Mouse (Mus musculus) activated CD4-positive, CD25-positive, alpha-beta regulatory T cell, adult 4 months (primary cell): Measurements from ENCODE around the gene Dmc1. TPM values are rescaled to one million over a fixed set of nuclear protein-coding genes. Genes with fewer than 3 reads are reported as not detected.

Source experiments
- ATAC-seq: one replicate; pipeline ENCODE4 v1.8.0; 2017
- polyA plus RNA-seq, 2 experiments: library from polyadenylated mRNA; unstranded; fragments of 100-300 nt; shearing (Covaris generic); gene quantifications; one replicate each; pipeline ENCODE4 v1.2.1; 2017

The Dmc1 gene
- polyA plus RNA-seq, 2 experiments from 2014 or later, result not detected

DNA sequence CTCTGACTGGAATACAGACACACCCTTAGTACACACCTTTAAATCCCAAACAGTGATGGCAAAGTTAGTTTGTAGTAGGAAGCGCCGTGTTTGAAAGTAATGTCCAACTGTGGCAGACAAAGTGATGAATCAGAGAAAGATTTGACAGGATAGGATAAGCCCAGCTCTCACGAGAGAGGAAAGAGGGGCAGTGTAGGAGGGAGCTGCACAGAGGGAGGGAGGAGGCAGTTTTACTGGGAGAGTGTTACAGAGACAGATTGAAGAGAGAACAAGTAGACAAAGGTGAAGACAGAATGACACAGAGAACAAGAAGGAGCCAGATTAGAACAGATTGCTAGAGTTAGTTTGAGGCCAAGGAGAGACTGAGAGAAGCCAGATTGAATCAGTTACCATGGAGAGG lies 45.3 kb downstream of the Dmc1 start:
- ATAC-seq, result no peak

DNA sequence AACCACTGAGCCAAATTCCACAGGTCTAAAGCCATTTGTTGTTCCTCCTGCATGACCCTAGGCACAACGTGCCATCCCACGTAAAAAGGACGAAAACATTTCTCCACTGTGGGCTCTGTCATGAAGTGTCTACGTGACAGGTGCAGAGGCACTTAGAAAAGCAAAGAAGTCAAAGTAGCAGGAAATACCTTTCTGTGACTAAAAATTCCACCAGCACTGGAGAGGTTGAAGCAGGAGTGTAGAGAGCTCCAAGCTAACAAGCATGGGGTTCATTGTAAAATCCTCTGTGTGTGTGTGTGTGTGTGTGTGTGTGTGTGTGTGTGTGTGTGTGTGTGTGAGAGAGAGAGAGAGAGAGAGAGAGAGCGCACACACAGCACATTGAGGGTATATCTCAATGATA lies 52.3 kb downstream of the Dmc1 start:
- ATAC-seq, result no peak

DNA sequence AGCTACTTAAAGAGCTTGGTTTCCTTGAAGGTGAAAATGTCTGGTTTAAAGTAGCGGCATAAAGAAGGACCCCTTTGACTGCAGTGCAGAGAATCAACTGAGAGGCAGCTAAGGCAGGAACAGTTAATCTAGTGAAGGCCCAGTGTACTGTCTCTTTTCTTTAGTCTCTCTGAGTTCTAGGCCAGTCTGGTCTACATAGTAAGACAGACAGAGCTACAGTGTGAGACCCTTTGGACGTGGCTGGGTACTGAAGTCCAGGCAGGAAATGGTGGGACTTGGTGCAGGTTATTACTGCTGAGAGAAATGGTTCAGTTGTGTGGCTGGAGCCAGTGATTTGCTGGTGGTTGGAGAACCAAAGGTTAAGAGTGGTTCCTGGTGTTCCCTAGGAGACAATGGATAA lies 56.7 kb downstream of the Dmc1 start:
- no peak for ATAC-seq

DNA sequence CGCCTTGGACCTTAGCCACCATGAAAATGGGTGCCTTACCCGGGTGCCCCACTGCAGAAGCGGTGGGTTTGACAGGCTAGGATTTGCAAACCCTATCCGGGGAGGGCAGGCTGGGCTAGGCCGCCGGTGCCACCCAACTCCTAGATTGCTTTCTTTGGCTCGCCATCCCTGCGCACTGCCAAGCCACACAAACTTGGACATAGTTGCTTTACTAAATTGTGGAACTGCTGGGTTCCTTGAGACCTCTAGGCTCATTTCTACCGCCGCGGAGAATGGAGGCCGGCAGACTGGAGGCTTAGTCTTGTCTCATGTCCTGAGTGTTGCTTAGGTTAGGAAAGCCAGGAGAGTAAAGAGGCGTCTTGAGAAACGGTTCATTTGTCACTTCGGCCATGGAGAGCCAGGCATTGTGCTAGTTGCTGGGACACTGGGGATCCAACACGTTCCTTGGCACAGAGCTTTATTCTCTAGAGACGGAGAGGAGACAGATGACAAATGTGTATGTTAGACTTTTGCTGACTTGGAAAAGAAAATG lies 57.6 kb downstream of the Dmc1 start:
- no peak for ATAC-seq

- peak; percentile 90 for ATAC-seq
Measured at GRCm38 (mm10) chr15:79546410-79547288, 58.3 kb downstream of the Dmc1 start, which contains the start of gene Ddx17. Gene Ddx17, minus strand, starts transcription at chr15:79546741.

- peak; percentile 12 for ATAC-seq
Measured at GRCm38 (mm10) chr15:79545921-79546399, 58.9 kb downstream of the Dmc1 start.

GRCm38 (mm10) chr15:79545496-79545895 lies 59.4 kb downstream of the Dmc1 start:
- no peak for ATAC-seq

DNA sequence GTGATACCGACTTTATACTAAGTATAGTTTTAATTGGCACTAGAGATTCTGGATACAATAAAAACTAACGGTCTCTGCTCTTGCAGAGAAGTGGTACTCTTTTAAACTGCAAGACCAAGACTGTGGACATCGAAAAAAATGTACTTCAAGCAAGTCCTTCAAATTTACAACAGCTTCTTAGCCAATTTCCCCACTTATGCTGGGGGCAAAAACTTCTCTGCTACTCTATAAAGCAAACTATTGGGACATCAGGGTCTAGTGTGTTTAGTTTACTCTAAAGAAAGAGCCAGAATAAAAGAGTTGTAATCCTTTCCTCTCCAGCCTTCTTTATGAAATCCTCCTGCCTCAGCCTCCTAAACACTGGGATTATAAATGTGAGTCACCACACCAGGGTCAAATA lies 60.9 kb downstream of the Dmc1 start:
- no peak for ATAC-seq

- ATAC-seq, result no peak
Measured at GRCm38 (mm10) chr15:79533796-79534195, 71.1 kb downstream of the Dmc1 start.

DNA sequence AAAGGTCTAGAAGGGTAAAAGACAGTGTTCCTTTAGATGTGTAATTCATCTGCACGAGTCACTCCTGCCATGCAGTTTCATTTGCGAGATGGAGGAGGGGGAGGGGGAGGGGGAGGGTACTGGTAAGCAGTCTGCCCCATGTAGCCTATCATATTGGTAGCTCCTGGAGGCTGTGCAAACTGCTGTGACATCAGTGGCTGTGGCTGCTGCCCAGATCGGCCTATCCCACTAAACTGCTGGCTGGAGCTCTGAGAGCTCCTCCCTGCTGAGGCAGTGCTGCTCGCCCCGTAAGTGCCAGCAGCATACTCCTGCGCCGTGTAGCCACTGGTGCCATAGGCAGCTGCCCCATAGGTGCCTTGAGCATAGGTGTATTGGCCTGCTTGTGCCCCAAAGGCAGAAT lies 75.0 kb downstream of the Dmc1 start:
- no peak for ATAC-seq

DNA sequence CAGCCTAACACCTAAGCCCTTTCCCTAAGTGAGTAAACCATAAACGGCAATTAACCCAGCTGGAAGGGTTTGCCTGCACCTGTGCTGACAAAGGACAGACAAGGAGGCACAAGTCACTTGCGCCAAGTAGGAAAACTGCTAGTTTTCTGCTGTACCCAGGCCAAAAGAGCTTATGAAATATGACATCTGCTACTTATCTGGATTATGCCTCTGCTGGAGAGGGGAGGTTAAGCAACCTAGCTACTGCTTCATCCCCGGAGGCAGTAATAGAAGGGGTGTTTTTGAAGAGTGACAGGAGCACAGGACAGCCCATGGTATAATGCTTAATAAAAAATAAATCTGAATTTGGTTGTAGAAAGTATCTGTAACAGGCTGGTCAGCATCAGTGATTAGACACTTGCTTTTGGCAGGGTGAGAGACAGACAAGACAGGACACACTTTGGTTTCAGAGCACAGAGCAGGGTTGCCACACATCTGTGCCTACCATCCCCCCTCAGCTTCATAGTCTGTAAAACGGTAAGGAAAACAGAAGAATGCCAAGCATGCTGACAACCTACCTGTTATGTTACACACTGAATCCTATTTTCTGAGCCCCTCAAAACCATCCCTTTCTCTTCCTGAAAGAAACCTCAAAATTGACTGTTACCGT lies 76.8 kb downstream of the Dmc1 start:
- no peak for ATAC-seq

GRCm38 (mm10) chr15:79527192-79527591 lies 77.7 kb downstream of the Dmc1 start:
- no peak for ATAC-seq

GRCm38 (mm10) chr15:79525979-79526768 lies 78.7 kb downstream of the Dmc1 start:
- ATAC-seq, result no peak

GRCm38 (mm10) chr15:79525564-79525963 lies 79.3 kb downstream of the Dmc1 start:
- ATAC-seq, result no peak

- ATAC-seq, result no peak
Measured at GRCm38 (mm10) chr15:79519400-79520220, 85.3 kb downstream of the Dmc1 start.

DNA sequence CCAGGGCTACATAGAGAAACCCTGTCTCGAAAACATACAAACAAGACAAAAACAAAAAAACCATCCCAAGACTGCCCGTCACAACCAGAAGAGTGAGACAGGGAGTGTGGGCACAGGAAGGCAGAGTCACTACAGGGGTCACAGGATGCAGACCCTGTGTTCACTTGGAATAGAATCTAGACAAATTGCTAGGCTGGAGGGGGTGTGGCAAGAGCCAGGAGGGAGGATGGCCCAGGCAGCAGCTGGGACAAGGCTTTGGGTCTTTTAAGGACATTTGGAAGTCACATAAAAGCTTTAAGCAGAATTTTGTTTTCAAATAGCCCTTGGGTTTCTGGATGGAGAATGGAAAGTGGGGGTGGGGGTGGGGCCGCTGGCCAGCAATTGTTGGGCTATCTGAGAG lies 86.3 kb downstream of the Dmc1 start:
- ATAC-seq, result no peak

DNA sequence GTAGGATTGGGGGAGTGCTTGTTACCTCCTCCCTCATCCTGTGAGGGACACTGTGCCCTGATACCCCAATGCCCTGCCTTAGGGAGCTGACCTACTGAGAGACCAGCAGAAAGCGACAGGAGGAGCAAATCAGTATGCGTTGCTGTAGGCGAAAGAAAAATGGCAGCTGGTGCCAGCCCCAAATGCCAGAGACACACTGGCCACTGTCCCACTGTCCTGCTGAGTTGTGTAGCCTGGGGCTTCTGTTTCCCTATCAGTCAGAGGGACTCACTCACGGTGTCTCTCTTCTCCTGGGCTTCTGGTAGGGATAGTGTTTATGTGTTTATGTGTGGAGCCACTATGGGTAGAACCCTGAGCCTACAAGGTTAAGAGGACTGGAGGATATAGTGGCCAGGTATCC lies 87.2 kb downstream of the Dmc1 start:
- ATAC-seq, result no peak

- no peak for ATAC-seq
Measured at GRCm38 (mm10) chr15:79516171-79517096, 88.5 kb downstream of the Dmc1 start, which contains the start of gene Kdelr3. Gene Kdelr3, plus strand, starts transcription at chr15:79516411.

DNA sequence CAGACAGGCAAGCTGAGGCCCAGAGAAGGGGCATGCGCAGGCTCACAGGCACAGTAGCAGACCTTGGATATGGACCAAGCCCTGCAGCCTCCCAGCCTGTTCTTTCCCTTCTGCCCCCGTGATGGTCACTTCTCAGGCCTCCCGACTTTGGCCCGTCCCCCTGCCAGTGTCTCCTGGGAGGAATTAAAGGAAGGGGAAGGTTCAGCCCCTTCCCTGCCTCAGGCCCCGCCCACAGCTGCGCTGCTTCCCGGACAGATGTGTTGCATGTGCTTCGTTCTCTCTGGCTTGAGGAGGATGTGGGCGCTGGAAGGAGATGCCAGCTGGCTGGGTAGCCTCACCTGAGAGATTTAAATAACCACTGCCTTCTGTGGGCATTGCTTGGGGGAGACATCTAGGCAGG lies 91.0 kb downstream of the Dmc1 start:
- no peak for ATAC-seq

- no peak for ATAC-seq
Measured at GRCm38 (mm10) chr15:79511553-79512320, 93.2 kb downstream of the Dmc1 start.
